Mouse (Mus musculus) E14TG2a.4 (cell line): ENCODE measurements at regions not wholly inside any gene's neighbourhood (a gene's known extent, or its start where the extent isn't known, plus 50 kb on each side); places are given as distances from the start of the nearest gene placed in this dataset.

Experiments
- CTCF ChIP-seq: conservative IDR thresholded peaks from 2 replicates; pipeline ENCODE4 v1.5.1; 2014; ENCODE audit warnings: low read length
- NANOG ChIP-seq: IDR thresholded peaks from 2 replicates; pipeline ENCODE4 v1.6.1; 2014; ENCODE audit warnings: borderline replicate concordance, low read length, mixed read lengths

DNA sequence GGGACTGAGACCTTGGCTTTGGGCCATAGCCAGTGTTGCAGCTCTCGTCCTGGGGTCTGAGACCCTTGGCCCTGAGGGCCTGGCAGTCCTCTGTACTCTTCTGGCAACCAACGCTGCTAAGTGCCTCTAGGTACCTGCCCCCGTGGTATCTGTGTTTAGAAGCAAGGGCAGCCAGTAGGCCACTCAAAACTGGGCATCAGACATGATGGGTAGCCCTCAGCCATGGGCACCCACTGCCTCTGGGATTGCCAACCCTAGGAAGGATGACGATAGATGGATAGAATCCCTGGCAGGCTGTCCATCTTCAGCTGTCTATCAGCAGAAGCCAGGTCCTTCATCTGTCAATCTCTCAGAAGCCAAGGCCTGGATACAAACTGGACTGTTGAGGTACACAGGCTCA, 234.9 kb downstream of the Rybp start:
- TF ChIP-seq CTCF (no peak), NANOG (no peak)
